Mouse (Mus musculus) CD4-positive, CD25-positive, alpha-beta regulatory T cell, adult 9 weeks (primary cell): ENCODE data around the gene Nxpe3. TPM values are rescaled to one million over a fixed set of nuclear protein-coding genes. Genes with fewer than 3 reads are reported as not detected.

Source experiments
- polyA plus RNA-seq: library from polyadenylated mRNA; unstranded; fragments of 100-300 nt; shearing (Covaris generic); gene quantifications from one replicate; pipeline ENCODE4 v1.2.1, GENCODE M21; 2017

Gene Nxpe3
- polyA plus RNA-seq: 41.1 TPM

GRCm38 (mm10) chr16:55894893-55895650 lies at the start of gene Nxpe3:
TSS of gene Nxpe3 (minus strand) at chr16:55895285.

GRCm38 (mm10) chr16:55934453-55935037 lies 39.5 kb upstream of the Nxpe3 start, which contains the start of gene Cep97:
TSS of gene Cep97 (minus strand) at chr16:55934855.

GRCm38 (mm10) chr16:55838510-55839474 lies 56.3 kb downstream of the Nxpe3 start, which contains the start of gene Nfkbiz:
TSS of gene Nfkbiz (minus strand) at chr16:55838899.

Other genes with a start within 250 kb of the Nxpe3 start
- gene Nfkbiz, start 56.4 kb downstream of the Nxpe3 start, polyA plus RNA-seq: 27.1 TPM
- gene Cep97, start 39.6 kb upstream of the Nxpe3 start, polyA plus RNA-seq: 45.2 TPM
- 969 TPM for gene Rpl24, start 71.0 kb upstream of the Nxpe3 start, polyA plus RNA-seq
- gene Zbtb11, start 78.6 kb upstream of the Nxpe3 start, polyA plus RNA-seq: 17.8 TPM
- 111 TPM for gene Pcnp, start 134.5 kb upstream of the Nxpe3 start, polyA plus RNA-seq
- 43.0 TPM for gene Trmt10c, start 142.5 kb upstream of the Nxpe3 start, polyA plus RNA-seq
- gene Senp7, start 153.1 kb upstream of the Nxpe3 start, polyA plus RNA-seq: 71.7 TPM